Mouse (Mus musculus) C2C12 (cell line): ENCODE results near the gene Nup85. TPM values are rescaled to one million over a fixed set of nuclear protein-coding genes. Genes with fewer than 3 reads are reported as not detected.
A peak's percentile ranks its signal among the peaks of the same experiment; 100 is the strongest.
"Not testable (repeated sequence)": the region's sequence is repeated elsewhere in the genome, so short reads cannot be mapped to it uniquely, and the experiment has no call there.

Source experiments
- H3K27me3 ChIP-seq: one replicate; pipeline ENCODE4 v1.6.1; 2011; ENCODE audit not compliant: control insufficient read depth, insufficient read depth, insufficient read length
- H3K36me3 ChIP-seq: one replicate; pipeline ENCODE4 v1.6.1; 2011; ENCODE audit not compliant: control insufficient read depth, insufficient read depth
- H3K4me3 ChIP-seq: one replicate; pipeline ENCODE4 v1.5.1; 2011; ENCODE audit warnings: mild to moderate bottlenecking, control low read depth; ENCODE audit not compliant: poor library complexity, insufficient read depth, severe bottlenecking
- H3K79me2 ChIP-seq: one replicate; pipeline ENCODE4 v1.6.1; 2011; ENCODE audit not compliant: control insufficient read depth, insufficient read depth
- H3K79me3 ChIP-seq: one replicate; pipeline ENCODE4 v1.6.1; 2011; ENCODE audit warnings: low read depth, control low read depth
- H3ac ChIP-seq: one replicate; pipeline ENCODE3; 2011; ENCODE audit warnings: low read depth; ENCODE audit not compliant: control insufficient read depth, insufficient read length
- CEBPB ChIP-seq: IDR thresholded peaks from one replicate; pipeline ENCODE4 v1.6.1; 2011; ENCODE audit warnings: low read depth, mild to moderate bottlenecking, control low read depth, moderate library complexity
- CTCF ChIP-seq: IDR thresholded peaks from one replicate; pipeline ENCODE4 v1.5.1; 2011; ENCODE audit not compliant: control insufficient read depth, insufficient read depth, insufficient read length
- FOSL1 ChIP-seq: IDR thresholded peaks from one replicate; pipeline ENCODE4 v1.8.0; 2011; ENCODE audit warnings: mild to moderate bottlenecking, low read length; ENCODE audit not compliant: poor library complexity, insufficient read depth, severe bottlenecking
- MAX ChIP-seq: IDR thresholded peaks from one replicate; pipeline ENCODE4 v1.6.1; 2011; ENCODE audit warnings: mild to moderate bottlenecking, control low read depth
- MYOD1 ChIP-seq: IDR thresholded peaks from one replicate; pipeline ENCODE4 v1.6.1; 2011; ENCODE audit warnings: low read depth; ENCODE audit not compliant: control insufficient read depth, insufficient read length
- MYOG ChIP-seq: IDR thresholded peaks from one replicate; pipeline ENCODE4 v1.6.1; 2011; ENCODE audit not compliant: control insufficient read depth, insufficient read length; ENCODE audit errors: extremely low read depth
- USF1 ChIP-seq: IDR thresholded peaks from one replicate; pipeline ENCODE4 v1.6.1; 2011; ENCODE audit warnings: low read depth, mild to moderate bottlenecking, control low read depth, moderate library complexity
- polyA plus RNA-seq: library from polyadenylated mRNA; unstranded; fragments of >200 nt; fragmentation: generic; extraction: Trizol; gene quantifications from one replicate; pipeline ENCODE4 v1.2.1, GENCODE M21; 2012; ENCODE audit warnings: missing spikeins

Nup85 gene
- polyA plus RNA-seq, 1 experiment: 110 TPM

DNA sequence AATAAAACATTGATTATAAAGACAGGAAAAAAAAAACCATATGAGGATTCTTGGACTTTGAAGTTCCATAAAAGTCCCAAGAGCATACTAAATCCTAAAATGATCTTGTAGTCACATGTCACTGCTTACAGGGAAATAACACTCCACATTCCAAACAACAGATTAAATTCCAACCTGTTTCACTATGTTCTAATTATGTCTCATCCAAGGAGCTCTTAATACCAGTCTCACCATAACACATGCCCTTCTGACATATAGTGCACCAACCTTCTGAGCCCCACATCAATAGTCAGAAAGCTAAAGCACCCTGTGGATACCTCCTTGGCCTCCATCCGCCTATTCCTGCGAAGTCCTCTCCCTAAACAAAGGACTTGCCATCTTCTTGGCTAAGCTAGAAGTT lies 44.0 kb upstream of the Nup85 start:
- Histone ChIP-seq H3K79me2 (peaks cover 16% of the 10 kb centered on the region), H3ac (no peak overlapping the region), H3K36me3 (peaks cover 25% of the 10 kb centered on the region), H3K4me3 (no peak overlapping the region), H3K27me3 (no peaks in the 10 kb centered on the region), H3K79me3 (no peaks in the 10 kb centered on the region)
- TF ChIP-seq MYOG (no peak), MYOD1 (no peak), FOSL1 (no peak), CTCF (no peak), USF1 (no peak), MAX (no peak), CEBPB (no peak)

DNA sequence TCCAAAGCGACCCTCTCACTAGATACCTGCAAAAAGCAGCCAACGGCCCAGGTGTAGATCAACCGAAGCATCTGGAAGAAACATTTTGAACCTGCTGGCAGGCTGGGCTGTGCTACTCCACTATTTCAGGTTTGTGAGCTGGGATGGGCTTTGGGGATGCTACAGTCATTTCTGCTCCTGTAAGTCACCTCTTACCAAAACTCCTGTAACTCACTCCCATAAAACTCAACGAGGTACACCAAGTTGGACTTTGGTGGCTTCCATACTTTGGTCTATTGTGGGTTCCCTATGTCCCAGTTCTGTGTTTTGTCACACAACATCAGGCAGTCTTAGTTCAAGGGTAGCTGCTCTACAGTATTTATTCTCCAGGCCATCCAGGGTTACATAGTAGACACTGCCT lies 43.2 kb upstream of the Nup85 start:
- Histone ChIP-seq H3ac (no peak overlapping the region), H3K36me3 (peaks cover 34% of the 10 kb centered on the region), H3K79me2 (peaks cover 24% of the 10 kb centered on the region), H3K4me3 (no peak overlapping the region), H3K79me3 (peaks cover 7% of the 10 kb centered on the region), H3K27me3 (no peaks in the 10 kb centered on the region)
- TF ChIP-seq USF1 (no peak), CTCF (no peak), CEBPB (no peak), FOSL1 (no peak), MYOD1 (no peak), MAX (no peak), MYOG (no peak)

DNA sequence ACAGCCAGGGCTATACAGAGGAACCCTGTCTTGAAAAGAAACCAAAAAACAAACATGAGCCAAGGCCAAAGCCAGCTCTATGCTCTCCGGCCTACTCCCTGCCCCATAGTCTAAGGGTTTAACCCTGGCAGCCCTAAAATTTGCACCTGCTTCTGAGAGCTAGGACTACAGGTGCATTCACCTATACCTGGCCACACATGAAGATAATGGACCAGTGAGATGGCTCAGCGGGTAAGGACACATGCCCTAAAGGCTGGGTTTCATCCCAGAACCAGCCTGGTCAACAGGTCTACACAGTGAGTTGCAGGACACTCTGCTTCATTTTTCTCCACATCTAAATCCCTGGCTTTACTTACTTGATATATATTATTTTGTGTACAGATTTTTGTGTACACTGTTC lies 42.0 kb upstream of the Nup85 start:
- peaks cover 45% of the 10 kb centered on the region for H3K36me3 ChIP-seq

DNA sequence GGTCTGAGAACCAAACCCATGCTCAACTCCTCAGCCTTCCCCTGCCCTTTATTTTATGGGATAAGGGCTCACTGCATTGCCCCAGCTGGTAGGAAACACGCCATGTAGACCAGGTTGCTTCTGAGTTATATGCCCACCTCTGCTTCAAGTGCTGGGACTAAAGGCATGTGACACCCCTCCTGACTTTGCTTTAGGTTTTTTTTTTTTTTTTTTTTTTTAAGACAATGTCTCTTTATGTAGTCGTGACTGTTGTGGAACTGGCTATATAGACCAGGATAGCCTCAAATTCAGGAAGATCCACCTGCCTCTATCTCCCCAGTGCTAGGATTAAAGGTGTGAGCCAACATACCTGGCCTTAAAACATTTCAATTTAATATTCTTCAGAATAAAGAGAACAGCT lies 41.5 kb upstream of the Nup85 start:
- H3ac ChIP-seq: no peak overlapping the region
- H3K27me3 ChIP-seq: no peaks in the 10 kb centered on the region
- H3K79me2 ChIP-seq: peaks cover 41% of the 10 kb centered on the region
- peaks cover 21% of the 10 kb centered on the region for H3K79me3 ChIP-seq
- H3K4me3 ChIP-seq: no peak overlapping the region
- TF ChIP-seq CEBPB (no peak), MAX (no peak), FOSL1 (no peak), MYOD1 (no peak), MYOG (no peak), USF1 (no peak), CTCF (no peak)
- peaks cover 50% of the 10 kb centered on the region for H3K36me3 ChIP-seq

More for the DNA sequence above, 42.0 kb upstream of the Nup85 start:
- no peaks in the 10 kb centered on the region for H3K27me3 ChIP-seq
- no peak overlapping the region for H3ac ChIP-seq
- peaks cover 17% of the 10 kb centered on the region for H3K79me3 ChIP-seq
- peaks cover 36% of the 10 kb centered on the region for H3K79me2 ChIP-seq
- TF ChIP-seq CEBPB: no peak
- H3K4me3 ChIP-seq: no peak overlapping the region

DNA sequence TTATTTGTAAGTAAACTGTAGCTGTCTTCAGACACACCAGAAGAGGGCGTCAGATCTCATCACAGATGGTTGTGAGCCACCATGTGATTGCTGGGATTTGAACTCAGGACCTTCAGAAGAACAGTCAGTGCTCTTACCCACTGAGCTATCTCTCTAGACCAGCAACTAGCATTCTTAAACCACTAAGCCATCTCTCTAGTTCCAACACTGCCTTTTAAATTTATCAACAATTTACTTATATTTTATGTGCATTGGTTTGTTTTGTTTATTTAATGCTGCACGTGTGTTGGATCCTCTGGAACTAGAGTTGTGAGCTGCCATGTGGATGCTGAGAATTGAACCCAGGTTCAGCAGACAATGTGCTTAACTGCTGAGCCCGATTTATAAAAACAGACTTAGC lies 37.8 kb upstream of the Nup85 start:
- not testable (repeated sequence) for H3K27me3 ChIP-seq, H3ac ChIP-seq, H3K4me3 ChIP-seq
- H3K36me3 ChIP-seq: peaks cover 86% of the 10 kb centered on the region
- peaks cover 78% of the 10 kb centered on the region for H3K79me2 ChIP-seq
- peaks cover 48% of the 10 kb centered on the region for H3K79me3 ChIP-seq

DNA sequence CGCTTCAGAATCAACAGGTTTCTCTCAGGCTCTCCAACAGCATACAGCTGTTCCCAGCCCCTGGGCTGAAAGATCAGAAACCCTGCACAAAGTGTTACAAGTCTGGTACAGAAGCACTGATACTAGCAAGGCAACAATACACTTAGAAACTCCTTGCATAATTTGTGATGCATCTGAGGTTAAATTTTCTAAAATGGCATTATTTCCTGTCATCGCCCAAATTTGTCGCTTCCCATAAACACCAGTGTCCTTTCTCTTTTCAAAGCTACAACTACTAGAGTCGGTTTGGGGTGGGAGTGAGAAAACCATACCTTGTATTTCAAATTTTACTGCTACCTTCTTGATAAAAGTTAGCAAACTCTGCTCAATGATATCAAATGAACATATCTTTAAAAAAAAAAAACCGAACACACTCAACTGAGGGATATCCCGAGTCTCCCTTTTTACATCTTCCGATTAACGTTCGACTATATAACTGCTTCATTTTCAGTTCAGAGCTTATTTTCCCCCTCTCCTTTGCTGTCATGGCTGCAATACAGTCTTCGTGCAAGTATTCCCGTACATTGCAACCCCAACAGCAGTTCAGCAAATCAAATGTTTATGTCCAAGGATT lies 29.4 kb upstream of the Nup85 start:
- Histone ChIP-seq H3K27me3 (no peaks in the 10 kb centered on the region), H3K36me3 (peaks cover 45% of the 10 kb centered on the region), H3K79me2 (peaks cover 62% of the 10 kb centered on the region), H3K79me3 (peaks cover 51% of the 10 kb centered on the region), H3ac (peak overlapping the region; percentile 88), H3K4me3 (peak overlapping the region; percentile 94)
- no peak for TF ChIP-seq CTCF
- TF ChIP-seq USF1: no peak
- no peak for TF ChIP-seq MYOD1
- TF ChIP-seq FOSL1: no peak
- no peak for TF ChIP-seq MYOG
- no peak for TF ChIP-seq MAX
- TF ChIP-seq CEBPB: no peak
